Mouse (Mus musculus) small intestine, adult 2 months (tissue): ENCODE measurements at regions not wholly inside any gene's neighbourhood (a gene's known extent, or its start where the extent isn't known, plus 50 kb on each side); places are given as distances from the start of the nearest gene placed in this dataset.

Source experiments
- H3K27ac ChIP-seq: fragments of 200-500 bp; 2 replicates; pipeline ENCODE4 v1.5.1; 2012; ENCODE audit warnings: low read depth, low read length, control low read depth, inconsistent platforms; ENCODE audit not compliant: insufficient read depth
- H3K27me3 ChIP-seq: fragments of 200-500 bp; 2 replicates; pipeline ENCODE4 v1.6.1; 2012; ENCODE audit warnings: mild to moderate bottlenecking, moderate library complexity, low read length, inconsistent platforms; ENCODE audit not compliant: control insufficient read depth, insufficient read depth
- H3K36me3 ChIP-seq: fragments of 200-500 bp; 2 replicates; pipeline ENCODE4 v1.6.1; 2012; ENCODE audit warnings: mild to moderate bottlenecking, low read length, control low read depth, inconsistent platforms; ENCODE audit not compliant: control insufficient read depth, insufficient read depth
- H3K4me1 ChIP-seq: fragments of 200-500 bp; 2 replicates; pipeline ENCODE4 v1.6.1; 2012; ENCODE audit warnings: low read length, inconsistent platforms, mixed read lengths; ENCODE audit not compliant: control insufficient read depth, insufficient read depth, insufficient read length
- H3K4me3 ChIP-seq: fragments of 200-500 bp; 2 replicates; pipeline ENCODE4 v1.5.1; 2012; ENCODE audit warnings: low read depth, mild to moderate bottlenecking, control low read depth, inconsistent platforms, low read length, moderate library complexity
- CTCF ChIP-seq: fragments of 200-500 bp; IDR thresholded peaks from 2 replicates; pipeline ENCODE4 v1.5.1; 2012; ENCODE audit warnings: low read depth, mild to moderate bottlenecking, control low read depth, inconsistent platforms, low read length, moderate library complexity, mixed read lengths; ENCODE audit not compliant: insufficient replicate concordance, insufficient read length; ENCODE audit errors: extremely low read depth
- POLR2A ChIP-seq: fragments of 200-500 bp; IDR thresholded peaks from 2 replicates; pipeline ENCODE4 v1.6.1; 2012; ENCODE audit warnings: low read depth, mild to moderate bottlenecking, control low read depth, inconsistent platforms, low read length, moderate library complexity
- WGBS: fragments of 180-500 bp; shearing (Covaris S2); methylation state at CpG from one replicate; pipeline ENCODE4 v1.1.7; 2018; 5-methylcytosine and 5-hydroxymethylcytosine counted together

GRCm38 (mm10) chr5:9047150-9047790 lies 50.1 kb upstream of the Crot start:
- 39% methylated on average over 10 of the region's 10 CpGs for WGBS
- Histone ChIP-seq H3K27me3 (no peaks in the 10 kb centered on the region), H3K4me1 (peaks cover 17% of the 10 kb centered on the region; the same call in 1 of the 2 replicates), H3K36me3 (no peaks in the 10 kb centered on the region), H3K4me3 (no peak overlapping the region), H3K27ac (peak overlapping the region; percentile 69)
- TF ChIP-seq POLR2A (no peak), CTCF (no peak)
